Mouse (Mus musculus) heart, postnatal 0 days (tissue): ENCODE measurements at regions not wholly inside any gene's neighbourhood (a gene's known extent, or its start where the extent isn't known, plus 50 kb on each side); places are given as distances from the start of the nearest gene placed in this dataset.

Source experiments
- CTCF ChIP-seq: IDR thresholded peaks from 2 replicates; pipeline ENCODE4 v1.5.1; 2016; ENCODE audit warnings: antibody characterized with exemption, control low read depth, low read depth
- EP300 ChIP-seq: IDR thresholded peaks from 2 replicates; pipeline ENCODE4 v1.6.1; 2016; ENCODE audit warnings: antibody characterized with exemption, low read depth

DNA sequence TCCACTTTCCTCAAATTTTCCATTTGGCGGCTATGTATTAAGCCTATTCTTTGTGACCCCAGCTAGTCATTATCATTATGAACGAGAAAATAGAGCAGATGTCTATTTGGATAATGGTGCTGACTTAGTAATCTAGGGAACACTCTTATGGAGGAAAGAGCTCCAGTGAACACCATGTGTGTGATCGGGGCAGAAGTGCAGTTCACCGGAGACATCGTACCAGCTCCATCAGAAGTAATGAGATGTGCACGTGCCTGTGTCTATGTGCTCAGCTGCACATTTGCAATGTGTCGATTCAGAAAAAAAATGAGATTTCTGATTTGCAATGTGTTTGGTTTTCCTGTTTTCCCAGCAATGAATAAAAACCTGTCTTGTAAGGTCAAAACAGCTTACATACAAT is 206.6 kb downstream of the Mreg start:
- TF ChIP-seq CTCF (no peak), EP300 (no peak)
